Mouse (Mus musculus) lung, embryonic 15.5 days (tissue): ENCODE measurements around the gene Pard6a. TPM values are rescaled to one million over a fixed set of nuclear protein-coding genes. Genes with fewer than 3 reads are reported as not detected.
A peak's percentile ranks its signal among the peaks of the same experiment; 100 is the strongest.

Experiments used
- ATAC-seq: fragments of 200-750 bp; cut with Nextera tagmentation; 2 replicates; pipeline ENCODE4 v1.8.0; 2017; ENCODE audit warnings: moderate number of reproducible peaks, borderline replicate concordance; ENCODE audit not compliant: low FRiP score, low TSS enrichment; ENCODE audit errors: extremely low read depth
- H3K27ac ChIP-seq: fragments of 300-500 bp; sonication (generic); 2 replicates; pipeline ENCODE4 v1.5.1; 2015; ENCODE audit warnings: moderate library complexity, mild to moderate bottlenecking, inconsistent platforms
- H3K27me3 ChIP-seq: fragments of 300-500 bp; sonication (generic); 2 replicates; pipeline ENCODE4 v1.6.1; 2015; ENCODE audit warnings: inconsistent platforms
- H3K36me3 ChIP-seq: fragments of 300-500 bp; sonication (generic); 2 replicates; pipeline ENCODE4 v1.6.1; 2015; ENCODE audit warnings: inconsistent platforms
- H3K4me1 ChIP-seq: fragments of 300-500 bp; sonication (generic); 2 replicates; pipeline ENCODE4 v1.6.1; 2015; ENCODE audit warnings: inconsistent platforms
- H3K4me2 ChIP-seq: fragments of 300-500 bp; sonication (generic); 2 replicates; pipeline ENCODE4 v1.6.1; 2015; ENCODE audit warnings: inconsistent platforms, mild to moderate bottlenecking, moderate library complexity
- H3K4me3 ChIP-seq: fragments of 300-500 bp; sonication (generic); 2 replicates; pipeline ENCODE4 v1.5.1; 2015; ENCODE audit warnings: mild to moderate bottlenecking, inconsistent platforms
- H3K9ac ChIP-seq: fragments of 300-500 bp; sonication (generic); 2 replicates; pipeline ENCODE4 v1.6.1; 2015; ENCODE audit warnings: inconsistent platforms
- H3K9me3 ChIP-seq: fragments of 300-500 bp; sonication (generic); 2 replicates; pipeline ENCODE4 v1.6.1; 2016; ENCODE audit warnings: inconsistent platforms
- WGBS: fragments of 180-500 bp; shearing (Covaris S2); methylation state at CpG from one replicate; pipeline ENCODE4 v1.1.7; 2015; 5-methylcytosine and 5-hydroxymethylcytosine counted together
- polyA plus RNA-seq: library from polyadenylated mRNA; unstranded; fragments of >200 nt; fragmentation: Nextera tagmentation; extraction: Ambion mirVana; gene quantifications from 2 replicates; pipeline ENCODE4 v1.2.1, GENCODE M21; 2015

Gene Pard6a
- polyA plus RNA-seq, 1 experiment from 2014 or later: 16.3 TPM

DNA sequence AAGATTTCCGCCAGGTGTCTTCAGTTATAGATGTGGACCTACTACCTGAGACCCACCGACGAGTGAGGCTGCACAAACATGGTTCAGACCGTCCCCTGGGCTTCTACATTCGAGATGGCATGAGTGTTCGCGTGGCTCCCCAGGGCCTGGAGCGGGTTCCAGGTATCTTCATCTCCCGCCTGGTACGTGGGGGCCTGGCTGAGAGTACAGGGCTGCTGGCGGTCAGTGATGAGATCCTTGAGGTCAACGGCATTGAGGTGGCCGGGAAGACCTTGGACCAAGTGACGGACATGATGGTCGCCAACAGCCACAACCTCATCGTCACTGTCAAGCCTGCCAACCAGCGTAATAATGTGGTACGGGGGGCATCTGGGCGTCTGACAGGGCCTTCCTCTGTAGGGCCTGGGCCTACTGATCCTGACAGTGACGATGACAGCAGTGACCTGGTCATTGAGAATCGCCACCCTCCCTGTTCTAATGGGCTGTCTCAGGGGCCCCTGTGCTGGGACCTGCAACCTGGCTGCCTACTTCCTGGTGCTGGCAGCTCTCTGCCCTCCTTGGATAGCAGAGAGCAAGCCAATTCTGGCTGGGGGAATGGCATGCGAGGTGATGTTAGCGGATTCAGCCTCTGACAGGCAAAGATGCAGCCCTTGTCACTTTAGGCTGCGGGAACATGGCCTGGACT is 1.9 kb downstream of the Pard6a start:
- ATAC-seq: no peak

GRCm38 (mm10) chr8:105704146-105704812 is 3.3 kb downstream of the Pard6a start:
- Histone ChIP-seq H3K27ac (no peak overlapping the region), H3K27me3 (no peaks in the 10 kb centered on the region), H3K4me1 (peaks cover 32% of the 10 kb centered on the region), H3K9me3 (no peaks in the 10 kb centered on the region), H3K4me2 (no peak overlapping the region), H3K9ac (no peak overlapping the region), H3K36me3 (peaks cover 7% of the 10 kb centered on the region; the same call in 1 of the 2 replicates), H3K4me3 (no peak overlapping the region)
- ATAC-seq: no peak
- WGBS: 92% methylated on average over 34 of the region's 34 CpGs

More for the DNA sequence above, 1.9 kb downstream of the Pard6a start:
- Histone ChIP-seq H3K4me2 (no peak overlapping the region), H3K27me3 (no peaks in the 10 kb centered on the region), H3K9me3 (no peaks in the 10 kb centered on the region), H3K9ac (no peak overlapping the region), H3K27ac (no peak overlapping the region), H3K4me3 (no peak overlapping the region), H3K36me3 (peaks cover 15% of the 10 kb centered on the region), H3K4me1 (peaks cover 32% of the 10 kb centered on the region)
- WGBS: 88% methylated on average over 24 of the region's 24 CpGs

GRCm38 (mm10) chr8:105704955-105705354 is 4.0 kb downstream of the Pard6a start:
- no peak for ATAC-seq
- 89% methylated on average over 6 of the region's 6 CpGs for WGBS
- peaks cover 7% of the 10 kb centered on the region; the same call in 1 of the 2 replicates for H3K36me3 ChIP-seq
- no peak overlapping the region for H3K27ac ChIP-seq
- no peaks in the 10 kb centered on the region for H3K27me3 ChIP-seq
- H3K4me1 ChIP-seq: peaks cover 26% of the 10 kb centered on the region
- no peaks in the 10 kb centered on the region for H3K9me3 ChIP-seq
- H3K4me2 ChIP-seq: no peak overlapping the region
- H3K9ac ChIP-seq: no peak overlapping the region
- H3K4me3 ChIP-seq: no peak overlapping the region

GRCm38 (mm10) chr8:105706426-105706825 is 5.5 kb downstream of the Pard6a start:
- Histone ChIP-seq H3K4me3 (peak overlapping the region; percentile 93), H3K27ac (no peak overlapping the region), H3K27me3 (no peaks in the 10 kb centered on the region), H3K9ac (no peak overlapping the region; the same call in 1 of the 2 replicates), H3K4me2 (peak overlapping the region; percentile 99), H3K36me3 (peaks cover 7% of the 10 kb centered on the region; the same call in 1 of the 2 replicates), H3K4me1 (peaks cover 23% of the 10 kb centered on the region), H3K9me3 (no peaks in the 10 kb centered on the region)
- 72% methylated on average over 12 of the region's 12 CpGs for WGBS
- ATAC-seq: no peak

GRCm38 (mm10) chr8:105707498-105708403 is 6.8 kb downstream of the Pard6a start, which contains the start of the genes 4933405L10Rik and Enkd1:
Gene 4933405L10Rik, plus strand, starts transcription at chr8:105707655.
Gene Enkd1, minus strand, starts transcription at chr8:105708210.
- Histone ChIP-seq H3K36me3 (peaks cover 7% of the 10 kb centered on the region; the same call in 1 of the 2 replicates), H3K27me3 (no peaks in the 10 kb centered on the region), H3K9ac (peak within 1 kb of the TSS; percentile 81), H3K27ac (no peak within 1 kb of the TSS), H3K4me2 (peak within 1 kb of the TSS; percentile 99), H3K4me1 (peaks cover 15% of the 10 kb centered on the region), H3K9me3 (no peaks in the 10 kb centered on the region), H3K4me3 (peak within 1 kb of the TSS; percentile 93)
- peak; percentile 82 for ATAC-seq
- WGBS: under 1% methylated on average over 55 of the region's 55 CpGs

- WGBS: 93% methylated on average over 8 of the region's 8 CpGs
- Histone ChIP-seq H3K9ac (no peak overlapping the region), H3K9me3 (no peaks in the 10 kb centered on the region), H3K27me3 (no peaks in the 10 kb centered on the region), H3K36me3 (peaks cover 3% of the 10 kb centered on the region; the same call in 1 of the 2 replicates), H3K4me3 (no peak overlapping the region), H3K4me1 (peaks cover 15% of the 10 kb centered on the region), H3K4me2 (no peak overlapping the region), H3K27ac (no peak overlapping the region)
- ATAC-seq: no peak
Measured at GRCm38 (mm10) chr8:105708675-105709074, 7.7 kb downstream of the Pard6a start.

GRCm38 (mm10) chr8:105709317-105709716 is 8.4 kb downstream of the Pard6a start:
- no peaks in the 10 kb centered on the region for H3K27me3 ChIP-seq
- 65% methylated on average over 7 of the region's 14 CpGs for WGBS

DNA sequence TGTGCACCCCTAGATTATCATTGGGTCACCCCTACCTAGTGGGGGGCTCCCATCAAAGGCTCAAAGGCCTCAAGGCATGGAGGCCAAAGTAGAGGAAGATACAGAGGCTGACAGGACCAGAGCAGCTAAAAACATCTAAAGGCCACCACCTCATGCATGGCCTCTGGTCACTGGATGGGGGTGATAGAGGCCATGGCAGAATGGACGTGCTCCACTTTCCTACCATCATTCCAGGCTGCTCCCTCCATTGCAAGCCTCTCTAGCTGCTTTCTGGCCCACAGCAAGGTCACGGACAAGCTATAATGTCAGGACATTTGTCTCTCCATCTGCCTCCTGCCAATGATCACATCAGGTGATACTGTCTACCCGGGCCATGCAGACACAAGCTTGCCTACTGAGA is 11.3 kb downstream of the Pard6a start:
- ATAC-seq: no peak
- no peaks in the 10 kb centered on the region for H3K27me3 ChIP-seq
- H3K4me2 ChIP-seq: no peak overlapping the region
- H3K9me3 ChIP-seq: no peaks in the 10 kb centered on the region
- H3K36me3 ChIP-seq: 0 out of 2 replicates have a peak, but pooled peaks cover 7% of the 10 kb centered on the region
- peaks cover 3% of the 10 kb centered on the region; the same call in 1 of the 2 replicates for H3K4me1 ChIP-seq
- H3K27ac ChIP-seq: no peak overlapping the region
- H3K9ac ChIP-seq: no peak overlapping the region
- WGBS: 82% methylated on average over 3 of the region's 3 CpGs
- H3K4me3 ChIP-seq: no peak overlapping the region

More at GRCm38 (mm10) chr8:105709317-105709716, 8.4 kb downstream of the Pard6a start:
- Histone ChIP-seq H3K36me3 (no peaks in the 10 kb centered on the region), H3K27ac (no peak overlapping the region), H3K9ac (no peak overlapping the region), H3K4me1 (peaks cover 15% of the 10 kb centered on the region), H3K4me2 (no peak overlapping the region), H3K4me3 (no peak overlapping the region), H3K9me3 (no peaks in the 10 kb centered on the region)
- no peak for ATAC-seq

DNA sequence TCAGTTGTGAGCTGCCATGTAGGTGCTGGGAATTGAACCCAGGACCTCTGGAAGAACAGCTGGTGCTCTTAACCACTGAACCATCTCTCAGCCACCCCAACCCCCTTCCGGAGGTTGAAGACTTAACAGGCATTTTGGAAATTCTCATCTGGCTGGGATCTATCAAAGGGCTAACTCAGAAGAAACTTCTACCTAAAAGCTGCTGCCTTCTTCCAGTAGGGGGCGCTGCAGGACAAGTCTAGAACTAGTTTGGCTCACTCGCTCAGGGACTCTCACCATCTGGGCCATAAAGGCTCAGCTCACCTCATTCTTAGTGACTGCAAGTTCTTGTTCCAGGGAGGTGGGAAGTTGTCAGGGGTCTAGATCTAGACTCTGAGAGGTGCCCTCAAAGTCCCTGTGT is 13.2 kb downstream of the Pard6a start:
- 8% methylated on average over 3 of the region's 3 CpGs for WGBS
- no peaks in the 10 kb centered on the region for H3K27me3 ChIP-seq

DNA sequence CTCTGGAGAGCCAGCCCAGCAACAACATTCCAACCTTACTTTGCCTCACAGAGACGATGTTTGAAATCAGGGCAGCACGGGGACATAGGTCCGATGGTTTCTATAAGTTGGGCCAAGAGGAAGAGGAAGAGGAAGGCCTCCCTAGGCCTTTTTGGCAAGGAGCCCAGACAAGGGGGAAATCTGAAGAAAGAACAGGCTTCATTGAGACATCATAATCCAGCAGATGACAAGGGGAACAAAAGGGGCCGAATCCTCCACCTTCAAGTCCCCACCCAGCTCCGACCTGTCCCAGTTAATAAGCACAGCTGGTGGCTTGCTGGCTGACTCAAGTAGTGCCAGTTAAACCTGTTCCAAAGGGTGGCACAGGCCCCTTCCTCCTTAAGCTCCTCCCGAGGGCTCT is 14.1 kb downstream of the Pard6a start:
- Histone ChIP-seq H3K4me1 (no peaks in the 10 kb centered on the region), H3K27me3 (no peaks in the 10 kb centered on the region), H3K4me3 (no peak overlapping the region), H3K36me3 (0 out of 2 replicates have a peak, but pooled peaks cover 9% of the 10 kb centered on the region), H3K27ac (peak overlapping the region; percentile 71), H3K9me3 (no peaks in the 10 kb centered on the region), H3K9ac (no peak overlapping the region), H3K4me2 (no peak overlapping the region)
- ATAC-seq: peak; percentile 37; the same call in 1 of the 2 replicates
- WGBS: 58% methylated on average over 6 of the region's 6 CpGs

More for the DNA sequence above, 13.2 kb downstream of the Pard6a start:
- Histone ChIP-seq H3K4me2 (no peak overlapping the region), H3K4me3 (no peak overlapping the region), H3K4me1 (no peaks in the 10 kb centered on the region), H3K9me3 (no peaks in the 10 kb centered on the region), H3K36me3 (0 out of 2 replicates have a peak, but pooled peaks cover 9% of the 10 kb centered on the region), H3K27ac (no peak overlapping the region), H3K9ac (no peak overlapping the region)
- 0 out of 2 replicates have a peak, but pooled peaks have one; percentile 36 for ATAC-seq

- Histone ChIP-seq H3K9ac (no peak overlapping the region), H3K27ac (no peak overlapping the region), H3K27me3 (no peaks in the 10 kb centered on the region), H3K4me3 (no peak overlapping the region), H3K36me3 (0 out of 2 replicates have a peak, but pooled peaks cover 9% of the 10 kb centered on the region), H3K4me1 (no peaks in the 10 kb centered on the region), H3K9me3 (no peaks in the 10 kb centered on the region), H3K4me2 (no peak overlapping the region)
- ATAC-seq: no peak
- 91% methylated on average over 15 of the region's 15 CpGs for WGBS
Measured at GRCm38 (mm10) chr8:105716302-105716945, 15.5 kb downstream of the Pard6a start.
